Mouse (Mus musculus): ENCODE data around the gene Tbc1d17.

Tbc1d17 gene

GRCm38 (mm10) chr7:44868919-44869696, 20.2 kb upstream of the Tbc1d17 start:
- peak; percentile 55 to 64 for DNase-seq

GRCm38 (mm10) chr7:44868465-44868864, 19.6 kb upstream of the Tbc1d17 start:
- DNase-seq: no peak

GRCm38 (mm10) chr7:44867802-44868201, 18.9 kb upstream of the Tbc1d17 start:
- no peak for DNase-seq

GRCm38 (mm10) chr7:44867010-44867702, 18.3 kb upstream of the Tbc1d17 start:
- no peak for DNase-seq

- no peak for DNase-seq
These were observed 17.6 kb upstream of the Tbc1d17 start for GRCm38 (mm10) chr7:44866276-44867009.

GRCm38 (mm10) chr7:44864595-44865542, 16.0 kb upstream of the Tbc1d17 start:
- DNase-seq: no peak

- no peak for DNase-seq
These were observed 15.2 kb upstream of the Tbc1d17 start for GRCm38 (mm10) chr7:44863982-44864494.

- no peak for DNase-seq
These were observed 14.3 kb upstream of the Tbc1d17 start for GRCm38 (mm10) chr7:44863210-44863609.

GRCm38 (mm10) chr7:44862434-44862833, 13.6 kb upstream of the Tbc1d17 start:
- DNase-seq: no peak

GRCm38 (mm10) chr7:44861429-44861816, 12.5 kb upstream of the Tbc1d17 start:
- no peak for DNase-seq

- peak; percentile 68 to 72 for DNase-seq
These were observed 11.9 kb upstream of the Tbc1d17 start for GRCm38 (mm10) chr7:44860576-44861428.

- DNase-seq: no peak
These were observed 11.0 kb upstream of the Tbc1d17 start for GRCm38 (mm10) chr7:44859896-44860295.

GRCm38 (mm10) chr7:44857905-44858304, 9.0 kb upstream of the Tbc1d17 start:
- no peak for DNase-seq

GRCm38 (mm10) chr7:44857042-44857552, 8.2 kb upstream of the Tbc1d17 start, which contains the start of gene Pnkp:
Gene Pnkp, plus strand, starts transcription at chr7:44857139.
- DNase-seq: peak; percentile 82 to 86

- no peak for DNase-seq
These were observed 7.5 kb upstream of the Tbc1d17 start for GRCm38 (mm10) chr7:44856265-44856916.

- no peak for DNase-seq
These were observed 6.2 kb upstream of the Tbc1d17 start for GRCm38 (mm10) chr7:44855036-44855435.

- DNase-seq: peak; percentile 80 to 81
These were observed 5.6 kb upstream of the Tbc1d17 start for GRCm38 (mm10) chr7:44854356-44855031.

- no peak for DNase-seq
These were observed 4.9 kb upstream of the Tbc1d17 start for GRCm38 (mm10) chr7:44853596-44854355.

GRCm38 (mm10) chr7:44853065-44853464, 4.2 kb upstream of the Tbc1d17 start:
- DNase-seq: no peak

Data from cerebellum, postnatal 36 days (tissue).